Mouse (Mus musculus) hindbrain, postnatal 0 days (tissue): ENCODE results near the gene Sod3. TPM values are rescaled to one million over a fixed set of nuclear protein-coding genes. Genes with fewer than 3 reads are reported as not detected.

Experiments
- ATAC-seq: fragments of 200-750 bp; cut with Nextera tagmentation; 2 replicates; pipeline ENCODE4 v1.8.0; 2017; ENCODE audit warnings: mild to moderate bottlenecking, moderate TSS enrichment, moderate library complexity
- DNase-seq: peaks from one replicate; pipeline ENCODE4 v3.0.0-alpha.2; 2015; ENCODE audit warnings: low spot score
- H3K27ac ChIP-seq: fragments of 300-500 bp; sonication (generic); 2 replicates; pipeline ENCODE4 v1.5.1; 2014; ENCODE audit warnings: mild to moderate bottlenecking
- H3K27me3 ChIP-seq: fragments of 300-500 bp; sonication (generic); 2 replicates; pipeline ENCODE4 v1.6.1; 2014; ENCODE audit warnings: low read length, mixed read lengths; ENCODE audit not compliant: insufficient read depth
- H3K36me3 ChIP-seq: fragments of 300-500 bp; sonication (generic); 2 replicates; pipeline ENCODE4 v1.6.1; 2014; ENCODE audit warnings: low read length, mixed read lengths; ENCODE audit not compliant: insufficient read depth
- H3K4me1 ChIP-seq: fragments of 300-500 bp; sonication (generic); 2 replicates; pipeline ENCODE4 v1.6.1; 2014; ENCODE audit warnings: antibody characterized with exemption, low read length, mixed read lengths; ENCODE audit not compliant: insufficient read depth
- H3K4me2 ChIP-seq: fragments of 300-500 bp; sonication (generic); 2 replicates; pipeline ENCODE4 v1.6.1; 2014; ENCODE audit warnings: low read depth, mild to moderate bottlenecking, low read length, moderate library complexity, mixed read lengths
- H3K4me3 ChIP-seq: fragments of 300-500 bp; sonication (generic); 2 replicates; pipeline ENCODE4 v1.5.1; 2014; ENCODE audit warnings: low read length
- H3K9ac ChIP-seq: fragments of 300-500 bp; sonication (generic); replicated peaks from 2 replicates; pipeline ENCODE4 v1.6.1; 2014; ENCODE audit warnings: mild to moderate bottlenecking, low read length, moderate library complexity, mixed read lengths
- H3K9me3 ChIP-seq: fragments of 300-500 bp; sonication (generic); 2 replicates; pipeline ENCODE4 v1.6.1; 2016; ENCODE audit warnings: low read length, mixed read lengths
- CTCF ChIP-seq: IDR thresholded peaks from 2 replicates; pipeline ENCODE4 v1.5.1; 2016; ENCODE audit warnings: antibody characterized with exemption, control low read depth, low read depth
- WGBS: fragments of 180-500 bp; shearing (Covaris S2); extraction: QIAGEN DNeasy Blood & Tissue Kit; methylation state at CpG from one replicate; pipeline ENCODE4 v1.1.7; 2014; 5-methylcytosine and 5-hydroxymethylcytosine counted together
- polyA plus RNA-seq: library from polyadenylated mRNA; unstranded; fragments of >200 nt; fragmentation: Nextera tagmentation; extraction: Ambion mirVana; gene quantifications from 2 replicates; pipeline ENCODE4 v1.2.1, GENCODE M21; 2015
- total RNA-seq: library from RNA; depleted of rRNA; stranded (reverse); fragments of >200 nt; gene quantifications from 2 replicates; pipeline ENCODE4 v1.2.3, GENCODE M21; 2014

Sod3 gene
- total and polyA plus RNA-seq, 2 experiments from 2014 or later: 3.6 to 6.5 TPM

- no peak overlapping the region for H3K4me3 ChIP-seq
- DNase-seq (no peak), ATAC-seq (no peak)
- H3K9me3 ChIP-seq: no peaks in the 10 kb centered on the region
- H3K4me2 ChIP-seq: no peak overlapping the region
- H3K36me3 ChIP-seq: peaks cover 3% of the 10 kb centered on the region; the same call in 1 of the 2 replicates
- 76% methylated on average over 16 of the region's 16 CpGs for WGBS
- H3K4me1 ChIP-seq: no peaks in the 10 kb centered on the region
- H3K9ac ChIP-seq: no peak overlapping the region
- no peak overlapping the region for H3K27ac ChIP-seq
- H3K27me3 ChIP-seq: no peaks in the 10 kb centered on the region
- no peak for TF ChIP-seq CTCF
Observed at GRCm38 (mm10) chr5:52391471-52391870, 27.9 kb downstream of the Sod3 start.

DNA sequence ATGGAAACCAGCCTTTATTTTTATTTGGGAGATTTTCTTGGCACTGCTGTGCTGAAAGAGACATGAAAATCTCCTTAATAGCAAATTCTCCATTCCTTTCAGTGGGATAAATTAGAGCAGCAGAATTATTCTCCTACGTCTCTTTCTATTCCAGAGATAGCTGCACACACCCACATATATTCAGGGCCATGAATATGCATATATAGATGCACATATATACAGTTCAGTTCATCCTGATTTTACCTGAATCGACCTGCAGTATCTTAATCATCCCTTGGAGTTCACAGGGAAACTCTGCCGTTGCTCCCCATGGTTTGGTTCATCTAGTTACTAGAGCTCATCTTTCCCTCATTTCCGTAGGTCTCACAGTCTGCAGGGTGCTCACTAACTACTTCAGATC, 30.2 kb downstream of the Sod3 start:
- no peaks in the 10 kb centered on the region for H3K4me1 ChIP-seq
- H3K9me3 ChIP-seq: no peaks in the 10 kb centered on the region
- H3K36me3 ChIP-seq: peaks cover 3% of the 10 kb centered on the region; the same call in 1 of the 2 replicates
- no peak for TF ChIP-seq CTCF
- no peak overlapping the region for H3K4me3 ChIP-seq
- no peak overlapping the region for H3K4me2 ChIP-seq
- no peaks in the 10 kb centered on the region for H3K27me3 ChIP-seq
- 87% methylated on average over 4 of the region's 4 CpGs for WGBS
- no peak overlapping the region for H3K9ac ChIP-seq
- no peak overlapping the region for H3K27ac ChIP-seq
- ATAC-seq (no peak), DNase-seq (no peak)

DNA sequence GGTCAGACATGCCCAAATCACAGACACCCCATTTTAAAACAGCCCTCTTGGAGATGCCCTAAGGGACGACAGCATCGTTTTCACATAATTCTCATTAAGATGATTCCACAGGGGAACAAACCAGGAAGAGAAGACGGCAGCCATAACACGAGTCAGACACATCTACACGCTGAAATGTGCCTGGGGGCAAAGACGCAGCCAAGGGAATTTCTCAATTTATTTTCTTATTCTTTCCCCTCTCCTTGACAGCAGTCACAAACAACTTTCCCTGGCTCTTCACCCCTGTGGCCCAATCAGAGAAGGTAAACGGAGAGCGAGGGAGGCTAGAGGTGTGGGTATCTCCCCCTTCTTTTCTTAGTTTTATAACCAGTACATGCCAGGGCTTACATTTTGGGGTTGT, 40.8 kb downstream of the Sod3 start:
- Histone ChIP-seq H3K27ac (no peak overlapping the region), H3K9me3 (0 out of 2 replicates have a peak, but pooled peaks cover 2% of the 10 kb centered on the region), H3K4me3 (no peak overlapping the region), H3K9ac (no peak overlapping the region), H3K36me3 (0 out of 2 replicates have a peak, but pooled peaks cover 6% of the 10 kb centered on the region), H3K4me2 (no peak overlapping the region), H3K4me1 (no peaks in the 10 kb centered on the region), H3K27me3 (no peaks in the 10 kb centered on the region)
- TF ChIP-seq CTCF: no peak
- DNase-seq (no peak), ATAC-seq (no peak)
- WGBS: 73% methylated on average over 8 of the region's 8 CpGs

GRCm38 (mm10) chr5:52408668-52409315, 45.2 kb downstream of the Sod3 start:
- H3K9me3 ChIP-seq: 0 out of 2 replicates have a peak, but pooled peaks cover 2% of the 10 kb centered on the region
- H3K4me2 ChIP-seq: no peak overlapping the region
- 35% methylated on average over 7 of the region's 7 CpGs for WGBS
- no peaks in the 10 kb centered on the region for H3K36me3 ChIP-seq
- no peak for TF ChIP-seq CTCF
- ATAC-seq: peak; percentile 61
- no peaks in the 10 kb centered on the region for H3K27me3 ChIP-seq
- H3K4me3 ChIP-seq: no peak overlapping the region
- no peaks in the 10 kb centered on the region for H3K4me1 ChIP-seq
- H3K9ac ChIP-seq: no peak overlapping the region
- DNase-seq: peak; percentile 63
- no peak overlapping the region for H3K27ac ChIP-seq

- TF ChIP-seq CTCF: no peak
- Histone ChIP-seq H3K4me1 (no peaks in the 10 kb centered on the region), H3K4me3 (no peak overlapping the region), H3K9me3 (0 out of 2 replicates have a peak, but pooled peaks cover 2% of the 10 kb centered on the region), H3K27ac (no peak overlapping the region), H3K9ac (no peak overlapping the region), H3K36me3 (no peaks in the 10 kb centered on the region), H3K4me2 (no peak overlapping the region), H3K27me3 (no peaks in the 10 kb centered on the region)
- ATAC-seq: peak; percentile 24; the same call in 1 of the 2 replicates
- DNase-seq: peak; percentile 32
- 71% methylated on average over 12 of the region's 12 CpGs for WGBS
Observed at GRCm38 (mm10) chr5:52410197-52410596, 46.6 kb downstream of the Sod3 start.

DNA sequence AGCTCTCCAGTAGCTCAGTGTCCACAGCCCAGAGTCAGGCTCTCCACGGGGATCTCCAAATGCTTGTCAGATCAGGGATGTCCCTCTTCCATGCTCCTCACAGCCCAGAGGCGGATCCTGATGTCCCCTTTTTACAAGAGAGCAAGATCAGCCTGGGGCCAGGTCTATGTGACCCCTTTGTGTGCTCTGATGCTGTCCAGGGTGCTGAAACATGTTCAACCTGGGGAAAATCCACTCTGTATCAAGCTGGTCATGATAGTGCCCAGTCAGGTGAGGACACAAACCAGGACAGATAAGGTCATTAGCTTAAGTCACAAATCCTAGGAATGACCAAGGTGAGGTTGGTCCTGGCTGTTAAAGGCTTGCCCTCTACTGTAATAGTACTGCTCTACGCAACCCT, 48.0 kb downstream of the Sod3 start:
- Histone ChIP-seq H3K36me3 (no peaks in the 10 kb centered on the region), H3K27ac (no peak overlapping the region), H3K9ac (no peak overlapping the region), H3K4me3 (no peak overlapping the region), H3K4me2 (no peak overlapping the region), H3K4me1 (no peaks in the 10 kb centered on the region), H3K9me3 (0 out of 2 replicates have a peak, but pooled peaks cover 2% of the 10 kb centered on the region), H3K27me3 (no peaks in the 10 kb centered on the region)
- WGBS: 64% methylated on average over 3 of the region's 3 CpGs
- ATAC-seq (no peak), DNase-seq (no peak)
- no peak for TF ChIP-seq CTCF

DNA sequence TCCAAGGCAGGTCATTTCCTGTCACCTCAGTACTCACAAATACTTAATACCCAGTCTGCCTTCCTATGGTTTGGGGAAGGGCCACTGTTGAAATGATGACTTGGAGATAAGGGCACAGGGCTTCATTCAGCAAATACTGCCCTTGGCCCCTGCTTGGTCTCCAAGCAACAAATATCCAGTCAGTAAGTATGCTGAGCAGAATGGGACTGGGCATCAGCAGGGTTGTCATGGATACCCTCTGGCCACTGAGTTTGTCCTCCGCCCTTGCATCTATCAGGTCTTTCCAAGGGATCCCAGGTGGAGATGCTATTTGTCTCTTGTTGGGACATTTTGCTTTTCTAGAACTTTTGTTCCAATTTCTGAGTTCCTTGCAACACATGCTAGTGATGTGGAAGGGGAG, 51.6 kb downstream of the Sod3 start:
- no peak for TF ChIP-seq CTCF
- WGBS: 50% methylated on average over 1 of the region's 1 CpGs
- ATAC-seq (peak; percentile 82), DNase-seq (peak; percentile 26)
- Histone ChIP-seq H3K4me3 (no peak overlapping the region), H3K9me3 (no peaks in the 10 kb centered on the region), H3K4me1 (no peaks in the 10 kb centered on the region), H3K36me3 (no peaks in the 10 kb centered on the region), H3K9ac (no peak overlapping the region), H3K27ac (no peak overlapping the region), H3K4me2 (no peak overlapping the region), H3K27me3 (no peaks in the 10 kb centered on the region)
